Mouse (Mus musculus) C2C12 (cell line): ENCODE measurements around the gene Rspo4. TPM values are rescaled to one million over a fixed set of nuclear protein-coding genes. Genes with fewer than 3 reads are reported as not detected.

Experiments
- H3K27me3 ChIP-seq: one replicate; pipeline ENCODE4 v1.6.1; 2011; ENCODE audit not compliant: control insufficient read depth, insufficient read depth, insufficient read length
- H3K36me3 ChIP-seq: one replicate; pipeline ENCODE4 v1.6.1; 2011; ENCODE audit not compliant: control insufficient read depth, insufficient read depth
- H3K4me3 ChIP-seq: one replicate; pipeline ENCODE4 v1.5.1; 2011; ENCODE audit warnings: mild to moderate bottlenecking, control low read depth; ENCODE audit not compliant: poor library complexity, insufficient read depth, severe bottlenecking
- H3K79me2 ChIP-seq: one replicate; pipeline ENCODE4 v1.6.1; 2011; ENCODE audit not compliant: control insufficient read depth, insufficient read depth
- H3K79me3 ChIP-seq: one replicate; pipeline ENCODE4 v1.6.1; 2011; ENCODE audit warnings: low read depth, control low read depth
- H3ac ChIP-seq: one replicate; pipeline ENCODE3; 2011; ENCODE audit warnings: low read depth; ENCODE audit not compliant: control insufficient read depth, insufficient read length
- CEBPB ChIP-seq: IDR thresholded peaks from one replicate; pipeline ENCODE4 v1.6.1; 2011; ENCODE audit warnings: low read depth, mild to moderate bottlenecking, control low read depth, moderate library complexity
- CTCF ChIP-seq: IDR thresholded peaks from one replicate; pipeline ENCODE4 v1.5.1; 2011; ENCODE audit not compliant: control insufficient read depth, insufficient read depth, insufficient read length
- FOSL1 ChIP-seq: IDR thresholded peaks from one replicate; pipeline ENCODE4 v1.8.0; 2011; ENCODE audit warnings: mild to moderate bottlenecking, low read length; ENCODE audit not compliant: poor library complexity, insufficient read depth, severe bottlenecking
- MAX ChIP-seq: IDR thresholded peaks from one replicate; pipeline ENCODE4 v1.6.1; 2011; ENCODE audit warnings: mild to moderate bottlenecking, control low read depth
- MYOD1 ChIP-seq: IDR thresholded peaks from one replicate; pipeline ENCODE4 v1.6.1; 2011; ENCODE audit warnings: low read depth; ENCODE audit not compliant: control insufficient read depth, insufficient read length
- MYOG ChIP-seq: IDR thresholded peaks from one replicate; pipeline ENCODE4 v1.6.1; 2011; ENCODE audit not compliant: control insufficient read depth, insufficient read length; ENCODE audit errors: extremely low read depth
- USF1 ChIP-seq: IDR thresholded peaks from one replicate; pipeline ENCODE4 v1.6.1; 2011; ENCODE audit warnings: low read depth, mild to moderate bottlenecking, control low read depth, moderate library complexity
- polyA plus RNA-seq: library from polyadenylated mRNA; unstranded; fragments of >200 nt; fragmentation: generic; extraction: Trizol; gene quantifications from one replicate; pipeline ENCODE4 v1.2.1, GENCODE M21; 2012; ENCODE audit warnings: missing spikeins

The Rspo4 gene
- polyA plus RNA-seq, 1 experiment: not detected

- Histone ChIP-seq H3K36me3 (no peaks in the 10 kb centered on the region), H3K79me3 (no peaks in the 10 kb centered on the region), H3ac (no peak overlapping the region)
Observed at GRCm38 (mm10) chr2:151915111-151915510, 72.4 kb downstream of the Rspo4 start.

GRCm38 (mm10) chr2:151916061-151916831, 73.5 kb downstream of the Rspo4 start:
- Histone ChIP-seq H3K79me3 (no peaks in the 10 kb centered on the region), H3K27me3 (peaks cover 11% of the 10 kb centered on the region), H3K36me3 (no peaks in the 10 kb centered on the region), H3K79me2 (no peaks in the 10 kb centered on the region), H3K4me3 (no peak overlapping the region), H3ac (no peak overlapping the region)
- no peak for TF ChIP-seq MAX
- no peak for TF ChIP-seq FOSL1
- no peak for TF ChIP-seq USF1
- no peak for TF ChIP-seq MYOD1
- TF ChIP-seq CEBPB: no peak
- no peak for TF ChIP-seq CTCF
- no peak for TF ChIP-seq MYOG

More at GRCm38 (mm10) chr2:151915111-151915510, 72.4 kb downstream of the Rspo4 start:
- TF ChIP-seq FOSL1: no peak
- no peak for TF ChIP-seq USF1
- TF ChIP-seq CEBPB: no peak
- no peak for TF ChIP-seq MYOG
- TF ChIP-seq CTCF: no peak
- no peak for TF ChIP-seq MAX
- no peak for TF ChIP-seq MYOD1
- H3K27me3 ChIP-seq: peaks cover 13% of the 10 kb centered on the region
- H3K4me3 ChIP-seq: no peak overlapping the region
- H3K79me2 ChIP-seq: no peaks in the 10 kb centered on the region

GRCm38 (mm10) chr2:151919140-151919539, 76.4 kb downstream of the Rspo4 start:
- no peaks in the 10 kb centered on the region for H3K36me3 ChIP-seq
- no peak overlapping the region for H3ac ChIP-seq
- H3K27me3 ChIP-seq: peaks cover 10% of the 10 kb centered on the region
- no peak overlapping the region for H3K4me3 ChIP-seq
- no peak for TF ChIP-seq MAX
- TF ChIP-seq CTCF: no peak
- TF ChIP-seq CEBPB: no peak
- TF ChIP-seq FOSL1: no peak
- TF ChIP-seq MYOG: no peak
- TF ChIP-seq USF1: no peak
- TF ChIP-seq MYOD1: no peak
- H3K79me3 ChIP-seq: no peaks in the 10 kb centered on the region
- H3K79me2 ChIP-seq: no peaks in the 10 kb centered on the region

- Histone ChIP-seq H3K36me3 (no peaks in the 10 kb centered on the region), H3K79me2 (no peaks in the 10 kb centered on the region), H3ac (no peak overlapping the region), H3K79me3 (no peaks in the 10 kb centered on the region), H3K4me3 (no peak overlapping the region), H3K27me3 (peaks cover 4% of the 10 kb centered on the region)
- TF ChIP-seq MYOD1: no peak
Observed at GRCm38 (mm10) chr2:151921068-151921467, 78.3 kb downstream of the Rspo4 start.

GRCm38 (mm10) chr2:151921596-151921995, 78.9 kb downstream of the Rspo4 start:
- H3K79me2 ChIP-seq: no peaks in the 10 kb centered on the region
- no peaks in the 10 kb centered on the region for H3K79me3 ChIP-seq
- peaks cover 4% of the 10 kb centered on the region for H3K27me3 ChIP-seq
- no peak for TF ChIP-seq FOSL1
- TF ChIP-seq CEBPB: no peak
- no peak for TF ChIP-seq MAX
- no peak overlapping the region for H3ac ChIP-seq
- no peak overlapping the region for H3K4me3 ChIP-seq
- no peaks in the 10 kb centered on the region for H3K36me3 ChIP-seq

Other genes starting within 250 kb of the Rspo4 start
- not detected for gene Snph, start 210.3 kb upstream of the Rspo4 start, polyA plus RNA-seq
- not detected for gene Rad21l, start 174.4 kb upstream of the Rspo4 start, polyA plus RNA-seq
- gene Tmem74b, start 140.9 kb upstream of the Rspo4 start, polyA plus RNA-seq: 0.02 TPM
- gene Psmf1, start 98.7 kb upstream of the Rspo4 start, polyA plus RNA-seq: 27.9 TPM
- 0.06 TPM for gene Angpt4, start 68.3 kb downstream of the Rspo4 start, polyA plus RNA-seq
- gene Fam110a, start 137.3 kb downstream of the Rspo4 start, polyA plus RNA-seq: 24.3 TPM
- 0.08 TPM for gene Slc52a3, start 153.6 kb downstream of the Rspo4 start, polyA plus RNA-seq
- gene Scrt2, start 238.6 kb downstream of the Rspo4 start, polyA plus RNA-seq: not detected